Mouse (Mus musculus): Measurements from ENCODE around the gene Pim3.

Gene Pim3

GRCm38 (mm10) chr15:88881253-88882044 is 19.5 kb downstream of the Pim3 start:
- no peak for DNase-seq (ENCODE audit: low spot score in 2 of 2)

- DNase-seq (ENCODE audit: low spot score in 2 of 2), result no peak
Measured at GRCm38 (mm10) chr15:88882851-88883250, 20.9 kb downstream of the Pim3 start.

- DNase-seq (ENCODE audit: low spot score in 2 of 2), result no peak
Measured at GRCm38 (mm10) chr15:88883342-88883741, 21.4 kb downstream of the Pim3 start.

GRCm38 (mm10) chr15:88885376-88885775 is 23.4 kb downstream of the Pim3 start:
- no peak for DNase-seq (ENCODE audit: low spot score in 2 of 2)

- no peak for DNase-seq (ENCODE audit: low spot score in 2 of 2)
Measured at GRCm38 (mm10) chr15:88889032-88889431, 27.0 kb downstream of the Pim3 start.

- DNase-seq (ENCODE audit: low spot score in 2 of 2), result no peak
Measured at GRCm38 (mm10) chr15:88889994-88890393, 28.0 kb downstream of the Pim3 start.

GRCm38 (mm10) chr15:88890751-88891675 is 29.0 kb downstream of the Pim3 start:
- DNase-seq (ENCODE audit: low spot score in 2 of 2), result peak; percentile 66 to 78

GRCm38 (mm10) chr15:88891676-88892040 is 29.7 kb downstream of the Pim3 start:
- DNase-seq (ENCODE audit: low spot score in 2 of 2), result no peak

GRCm38 (mm10) chr15:88892252-88892651 is 30.3 kb downstream of the Pim3 start:
- DNase-seq (ENCODE audit: low spot score in 2 of 2), result no peak

GRCm38 (mm10) chr15:88892876-88893275 is 30.9 kb downstream of the Pim3 start:
- no peak for DNase-seq (ENCODE audit: low spot score in 2 of 2)

GRCm38 (mm10) chr15:88895119-88895518 is 33.1 kb downstream of the Pim3 start:
- DNase-seq (ENCODE audit: low spot score in 2 of 2), result no peak

GRCm38 (mm10) chr15:88895891-88896290 is 33.9 kb downstream of the Pim3 start:
- DNase-seq (ENCODE audit: low spot score in 2 of 2), result no peak

- DNase-seq (ENCODE audit: low spot score in 2 of 2), result no peak
Measured at GRCm38 (mm10) chr15:88896341-88896980, 34.5 kb downstream of the Pim3 start.

GRCm38 (mm10) chr15:88902200-88902875 is 40.4 kb downstream of the Pim3 start:
- DNase-seq (ENCODE audit: low spot score in 2 of 2), result no peak

GRCm38 (mm10) chr15:88903086-88903485 is 41.1 kb downstream of the Pim3 start:
- no peak for DNase-seq (ENCODE audit: low spot score in 2 of 2)

- no peak for DNase-seq (ENCODE audit: low spot score in 2 of 2)
Measured at GRCm38 (mm10) chr15:88904056-88904811, 42.2 kb downstream of the Pim3 start.

GRCm38 (mm10) chr15:88906347-88906746 is 44.4 kb downstream of the Pim3 start:
- no peak for DNase-seq (ENCODE audit: low spot score in 2 of 2)

GRCm38 (mm10) chr15:88915046-88915445 is 53.1 kb downstream of the Pim3 start:
- no peak for DNase-seq (ENCODE audit: low spot score in 2 of 2)

All from right cerebral cortex, postnatal 36 days (tissue).